Mouse (Mus musculus) heart, postnatal 25 days (tissue): Measurements from ENCODE around the gene Fstl1. TPM values are rescaled to one million over a fixed set of nuclear protein-coding genes. Genes with fewer than 3 reads are reported as not detected.

Experiments used
- DNase-seq: peaks from one replicate; pipeline ENCODE4 v3.0.0; 2022; ENCODE audit warnings: low spot score
- intact Hi-C: fragments of 180-260 bp; cut with DNase I; formaldehyde crosslinking; loops from one replicate; pipeline ENCODE4 v1.15.1; 2025
- total RNA-seq, 2 experiments: library from RNA; stranded (reverse); gene quantifications; 2 replicates each; pipeline ENCODE4 v1.2.3; 2021

The Fstl1 gene
- total RNA-seq, 2 experiments from 2014 or later, result 107 to 122 TPM

DNA sequence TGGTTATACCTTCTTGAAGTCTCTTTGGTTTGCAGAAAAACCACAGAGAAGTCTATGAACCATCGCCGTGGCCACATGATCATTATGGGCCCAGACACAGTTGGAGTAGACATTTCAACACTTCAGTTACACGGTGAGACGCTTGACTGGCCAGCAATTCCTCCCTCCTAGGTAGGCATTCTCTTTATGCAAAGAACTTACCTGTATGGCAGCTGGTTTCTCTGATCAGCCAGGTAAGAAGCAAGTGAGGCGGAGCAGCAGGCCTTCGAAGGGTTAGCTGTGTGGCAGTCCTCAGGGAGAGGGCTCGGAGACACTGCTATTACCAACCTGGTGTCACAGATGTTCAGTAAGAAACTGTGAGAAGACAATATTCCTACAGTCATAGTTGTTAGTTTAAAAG is 83.5 kb downstream of the Fstl1 start:
- intact Hi-C loops, result no loop called here
- no peak for DNase-seq

DNA sequence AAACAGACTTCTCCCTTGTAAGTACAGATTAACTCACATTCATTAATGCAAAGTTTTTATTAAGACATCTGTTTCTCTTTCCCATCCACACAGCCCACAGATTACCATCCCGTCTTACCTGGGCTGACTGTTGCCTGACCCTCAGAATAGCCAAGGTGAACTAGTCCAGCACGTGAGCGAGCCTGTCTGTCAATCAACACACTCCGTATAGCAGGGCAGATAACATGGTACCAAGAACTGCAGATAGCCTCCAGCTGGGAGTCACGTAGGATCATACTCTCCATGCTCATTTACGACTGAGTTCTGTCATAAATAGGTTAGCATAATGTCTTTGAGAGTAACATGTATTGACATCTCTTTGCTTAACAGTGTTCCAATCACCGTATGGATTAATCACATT is 84.4 kb downstream of the Fstl1 start, which contains the start of gene Gm36028:
Gene Gm36028 (minus strand): TSS at position 118 of the 400 bp plus-strand sequence.
- intact Hi-C loops, result no loop called here
- DNase-seq, result no peak

DNA sequence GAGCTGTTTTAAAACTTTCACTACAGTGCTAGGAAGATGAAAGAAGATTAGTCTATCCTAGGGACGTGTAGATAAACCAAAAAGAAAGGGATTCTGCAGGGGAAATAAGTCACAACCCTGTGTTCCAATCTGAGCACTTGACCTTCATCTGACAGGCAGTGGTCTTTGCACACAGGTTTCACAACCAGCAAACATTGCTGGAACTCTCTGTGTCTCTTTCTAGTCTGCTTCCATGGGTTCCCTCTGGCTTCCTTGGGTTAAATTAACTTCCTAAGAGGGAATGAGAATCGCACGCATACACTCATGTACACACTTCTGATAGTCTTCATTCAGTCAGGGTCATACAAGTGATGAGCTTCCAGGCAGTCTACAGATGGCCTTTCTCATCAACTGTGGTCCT is 87.2 kb downstream of the Fstl1 start:
- DNase-seq, result no peak
- intact Hi-C loops, result no loop called here

DNA sequence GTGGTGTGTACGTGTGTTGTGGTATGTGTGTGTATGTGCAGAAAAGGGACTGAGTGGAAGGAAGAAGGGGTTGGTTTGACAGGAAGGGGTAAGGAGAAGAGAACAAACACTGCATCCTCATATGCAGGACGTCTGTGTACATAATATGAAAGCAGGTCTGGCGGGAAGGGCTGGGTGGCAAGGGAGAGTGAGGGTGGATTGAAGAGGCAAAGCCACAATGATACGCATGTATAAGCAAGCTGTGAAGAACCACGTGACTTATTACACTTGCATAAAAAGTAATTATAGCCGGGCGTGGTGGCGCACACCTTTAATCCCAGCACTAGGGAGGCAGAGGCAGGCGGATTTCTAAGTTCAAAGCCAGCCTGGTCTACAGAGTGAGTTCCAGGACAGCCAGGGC is 89.2 kb downstream of the Fstl1 start:
- no peak for DNase-seq
- intact Hi-C loops, result loop anchor here (5.0 kb wide), 1 partner anchor 226 kb away; no protein-coding TSS in a partner anchor

DNA sequence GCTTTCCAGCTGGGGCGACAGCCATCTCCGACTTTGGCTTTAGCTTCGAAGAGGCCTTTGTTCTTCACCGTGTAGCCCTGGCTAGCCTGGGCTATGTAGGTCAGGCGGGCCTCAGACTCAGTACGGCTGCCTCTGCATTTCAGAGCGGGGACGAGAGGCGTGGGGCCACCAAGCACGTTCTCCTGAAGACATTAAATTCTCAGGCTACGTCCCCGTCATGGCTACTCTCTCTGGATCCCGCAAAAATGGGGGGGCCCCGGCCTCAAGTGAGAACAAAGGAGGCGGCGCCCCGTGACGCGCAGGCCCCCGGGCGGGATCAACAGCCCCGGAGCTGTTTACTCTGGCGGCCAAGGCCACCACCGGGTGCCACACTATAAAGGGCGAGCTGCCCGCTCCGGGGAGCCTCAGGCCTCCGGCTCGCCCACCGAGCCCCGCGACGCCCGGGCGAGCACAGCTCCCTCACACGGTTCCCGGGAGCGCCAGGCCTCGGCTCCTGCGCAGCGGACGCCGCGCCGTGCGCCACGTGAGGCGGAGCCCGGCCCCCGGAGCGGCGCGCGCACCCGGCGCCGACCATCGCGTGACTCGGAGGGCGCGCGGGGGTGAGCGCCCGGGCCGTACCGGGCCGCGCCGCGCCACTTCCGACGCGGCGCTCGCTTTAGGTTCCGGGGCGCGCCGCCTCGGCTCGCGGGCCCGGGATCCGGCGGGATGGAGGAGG is 91.3 kb downstream of the Fstl1 start, which contains the start of gene Lrrc58:
Gene Lrrc58 (plus strand): TSS at position 599 of the 715 bp plus-strand sequence.
- intact Hi-C loops, result loop anchor here (1.0 to 5.0 kb wide), 2 partner anchors 18 to 224 kb away; no protein-coding TSS in a partner anchor
- peak; percentile 82 for DNase-seq

DNA sequence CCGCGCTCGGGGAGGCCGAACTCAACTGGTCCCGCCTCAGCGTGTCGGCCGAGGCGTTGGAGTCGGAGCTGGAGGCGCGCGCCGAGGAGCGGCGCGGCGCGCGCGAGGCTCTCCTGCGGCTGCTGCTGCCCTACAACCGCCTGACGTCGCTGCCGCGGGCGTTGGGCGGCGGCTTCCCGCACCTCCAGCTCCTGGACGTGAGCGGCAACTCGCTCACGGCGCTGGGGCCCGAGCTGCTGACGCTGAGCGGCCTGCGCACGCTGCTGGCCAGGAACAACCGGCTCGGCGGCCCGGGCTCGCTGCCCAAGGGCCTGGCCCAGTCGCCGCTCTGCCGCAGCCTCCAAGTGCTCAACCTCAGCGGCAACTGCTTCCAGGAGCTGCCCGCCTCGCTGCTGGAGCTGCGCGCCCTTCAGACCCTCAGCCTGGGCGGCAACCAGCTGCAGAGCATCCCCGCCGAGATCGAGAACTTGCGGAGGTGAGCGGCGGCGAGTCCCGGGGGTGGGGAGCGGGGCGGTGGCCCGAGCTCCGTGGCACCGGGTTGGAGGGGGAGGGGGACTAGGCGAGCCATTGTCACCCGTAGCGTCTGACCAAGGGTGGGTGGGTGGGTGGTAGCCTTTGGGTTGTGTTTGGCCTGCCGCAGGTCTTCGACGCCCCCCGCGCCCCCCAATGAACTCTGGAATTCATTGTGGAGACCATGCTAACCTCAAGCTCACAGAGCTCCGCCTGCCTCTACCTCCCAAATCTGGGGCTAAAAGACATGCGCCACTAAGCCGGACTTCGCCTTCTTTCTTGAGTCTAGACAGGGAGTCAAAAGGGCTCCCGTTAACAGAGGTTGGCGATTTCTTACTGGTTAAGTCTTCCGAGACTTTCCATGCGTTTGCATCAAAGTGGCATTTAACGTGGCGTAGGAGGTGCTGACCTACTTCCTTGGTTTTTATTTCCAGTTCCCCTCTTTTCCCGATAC is 92.1 kb downstream of the Fstl1 start:
- intact Hi-C loops, result loop anchor here (1.0 to 5.0 kb wide), 2 partner anchors 18 to 224 kb away; no protein-coding TSS in a partner anchor
- no peak for DNase-seq

DNA sequence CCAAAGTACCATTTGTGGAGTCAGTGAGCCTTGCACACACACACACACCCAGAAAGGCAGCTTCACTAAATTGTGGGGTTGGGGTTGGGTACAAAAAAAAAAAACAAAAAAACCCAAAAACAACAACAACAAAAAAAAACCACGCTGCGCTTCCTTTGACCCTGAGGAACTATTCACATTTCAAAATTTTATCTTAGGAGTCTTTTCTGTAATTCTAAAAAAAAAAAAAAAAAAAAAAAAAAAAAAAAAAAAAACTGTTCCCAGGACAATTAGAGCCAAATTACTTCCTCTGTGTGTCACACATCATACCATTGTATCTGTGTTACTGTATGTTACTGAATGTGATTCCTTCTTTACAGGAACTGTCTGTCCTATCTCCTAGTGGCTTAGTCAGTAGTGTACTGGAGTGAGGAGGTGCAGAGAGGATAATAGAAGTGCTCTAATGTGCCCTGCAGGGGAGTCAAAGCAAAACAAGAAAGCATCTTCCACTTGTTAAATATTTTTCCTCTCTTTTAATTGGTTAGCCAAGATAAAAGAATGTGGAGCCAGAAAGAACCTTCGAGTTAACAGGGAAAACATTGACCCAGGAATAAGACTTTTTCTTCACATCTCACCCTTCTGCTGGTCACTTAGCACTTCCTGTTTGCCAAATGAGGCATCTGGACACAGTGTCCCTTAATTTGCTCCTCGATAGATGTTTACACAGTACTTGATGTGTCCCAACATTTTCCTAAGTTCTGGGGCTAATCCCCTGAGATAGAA is 93.0 kb downstream of the Fstl1 start:
- intact Hi-C loops, result loop anchor here (5.0 kb wide), 2 partner anchors 52 to 223 kb away; no protein-coding TSS in a partner anchor
- no peak for DNase-seq

DNA sequence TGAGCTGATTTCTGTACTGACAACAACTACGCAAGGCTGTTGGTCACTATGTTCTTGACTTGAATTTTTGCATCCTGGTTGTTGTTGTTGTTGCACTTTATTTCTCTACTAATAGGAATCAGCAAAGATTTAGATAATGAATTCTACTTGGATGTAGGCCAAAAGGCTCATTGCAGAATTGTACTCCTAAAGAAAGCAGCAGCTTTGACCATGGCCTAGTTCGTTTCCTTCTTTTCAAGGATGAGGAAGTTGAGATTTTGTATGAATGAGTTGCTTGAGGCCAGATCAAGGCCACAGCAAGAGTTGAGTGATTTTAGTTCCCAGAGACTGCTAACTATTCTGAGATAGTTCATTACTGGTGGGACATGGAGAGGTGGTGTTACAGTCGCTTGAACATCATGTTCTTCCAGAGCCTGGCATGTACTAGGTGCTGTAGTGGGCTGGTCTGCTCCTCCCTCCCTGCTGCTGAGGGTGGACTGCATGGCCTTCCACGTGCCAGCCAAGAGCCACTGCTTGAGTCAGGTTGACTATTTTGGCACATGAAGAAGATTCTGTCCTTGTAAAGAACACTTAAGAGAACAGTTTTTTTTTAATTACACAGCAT is 94.5 kb downstream of the Fstl1 start:
- no peak for DNase-seq
- intact Hi-C loops, result loop anchor here (5.0 kb wide), 1 partner anchor 54 kb away; no protein-coding TSS in a partner anchor

DNA sequence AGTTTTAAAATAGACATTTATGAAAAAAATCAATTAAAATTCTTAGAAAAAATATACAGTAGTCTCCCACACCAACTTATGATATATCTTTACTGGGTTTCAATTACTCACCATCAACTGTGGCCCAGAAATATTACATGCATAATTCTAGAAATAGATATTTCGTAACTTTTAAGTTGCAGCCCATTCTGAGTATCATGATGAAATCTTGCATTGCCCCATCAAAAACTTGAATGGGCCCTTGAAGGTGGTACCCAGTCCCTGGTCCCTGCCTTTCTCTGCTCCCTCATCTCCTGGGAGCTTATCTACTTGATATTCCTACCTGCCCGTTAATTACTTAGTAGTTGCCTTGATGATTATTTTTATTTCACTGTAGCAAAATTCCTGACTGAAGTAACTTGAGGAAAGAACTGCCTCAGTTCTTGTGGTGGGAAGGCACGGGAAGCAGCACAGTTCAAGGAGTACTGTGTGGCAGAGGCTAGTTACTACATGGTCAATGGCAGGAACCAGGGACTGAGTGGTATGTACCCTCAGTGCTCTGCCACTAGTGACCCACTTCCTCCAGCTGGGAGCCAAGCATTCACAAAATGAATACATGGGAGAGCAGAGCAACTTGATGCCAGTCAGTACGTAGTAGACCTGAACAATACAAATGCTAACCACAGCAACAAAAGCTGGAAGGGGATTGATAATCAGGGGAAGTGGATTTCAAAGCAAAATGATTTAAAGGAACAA is 98.0 kb downstream of the Fstl1 start:
- intact Hi-C loops, result loop anchor here (5.0 kb wide), 1 partner anchor 57 kb away; no protein-coding TSS in a partner anchor
- DNase-seq, result no peak

DNA sequence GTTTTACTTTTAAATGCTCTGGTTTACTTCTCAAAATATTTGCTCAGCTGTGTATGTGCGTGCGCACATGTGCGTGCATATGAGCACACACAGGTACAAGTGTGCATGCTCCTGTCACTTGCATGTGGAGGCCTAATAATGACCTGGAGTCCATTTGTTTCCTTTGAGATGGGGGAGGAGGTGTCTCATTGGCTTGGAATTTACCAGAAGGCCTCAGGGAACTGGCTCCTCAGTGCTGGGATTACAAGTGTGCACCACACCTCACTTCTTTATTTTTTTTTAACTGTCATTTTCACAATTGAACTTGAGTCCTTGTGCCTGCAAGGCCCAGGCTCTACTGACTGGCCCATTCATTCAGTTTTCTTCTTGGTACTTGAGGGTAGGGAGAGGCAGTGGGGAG is 100.7 kb downstream of the Fstl1 start:
- no peak for DNase-seq
- intact Hi-C loops, result loop anchor here (2.0 kb wide), 1 partner anchor 13 kb away; no protein-coding TSS in a partner anchor

DNA sequence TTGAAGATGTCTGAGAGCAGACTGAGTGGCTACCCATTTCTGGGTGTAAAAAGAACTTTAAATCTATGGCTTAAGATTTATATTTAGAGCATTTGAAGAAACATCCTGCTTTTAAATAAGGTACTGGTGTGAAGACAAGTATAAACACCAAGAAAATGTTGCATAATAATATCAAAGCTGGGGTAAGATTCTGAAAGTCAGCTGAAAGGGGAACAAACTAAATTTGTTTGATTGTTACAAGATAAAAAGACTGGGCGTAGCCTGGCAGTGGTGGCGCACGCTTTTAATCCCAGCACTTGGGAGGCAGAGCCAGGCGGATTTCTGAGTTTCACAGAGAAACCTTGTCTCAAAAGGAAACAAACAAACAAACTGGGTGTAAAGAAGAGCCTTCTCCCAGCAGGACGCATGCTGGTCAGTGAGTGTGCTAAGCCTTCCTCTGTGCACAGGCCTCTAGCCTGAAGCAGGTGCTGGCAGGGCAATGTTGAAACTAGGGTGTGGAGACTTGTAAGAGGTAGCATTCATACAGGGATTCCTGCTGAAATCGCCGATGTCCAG is 102.4 kb downstream of the Fstl1 start:
- intact Hi-C loops, result no loop called here
- no peak for DNase-seq

DNA sequence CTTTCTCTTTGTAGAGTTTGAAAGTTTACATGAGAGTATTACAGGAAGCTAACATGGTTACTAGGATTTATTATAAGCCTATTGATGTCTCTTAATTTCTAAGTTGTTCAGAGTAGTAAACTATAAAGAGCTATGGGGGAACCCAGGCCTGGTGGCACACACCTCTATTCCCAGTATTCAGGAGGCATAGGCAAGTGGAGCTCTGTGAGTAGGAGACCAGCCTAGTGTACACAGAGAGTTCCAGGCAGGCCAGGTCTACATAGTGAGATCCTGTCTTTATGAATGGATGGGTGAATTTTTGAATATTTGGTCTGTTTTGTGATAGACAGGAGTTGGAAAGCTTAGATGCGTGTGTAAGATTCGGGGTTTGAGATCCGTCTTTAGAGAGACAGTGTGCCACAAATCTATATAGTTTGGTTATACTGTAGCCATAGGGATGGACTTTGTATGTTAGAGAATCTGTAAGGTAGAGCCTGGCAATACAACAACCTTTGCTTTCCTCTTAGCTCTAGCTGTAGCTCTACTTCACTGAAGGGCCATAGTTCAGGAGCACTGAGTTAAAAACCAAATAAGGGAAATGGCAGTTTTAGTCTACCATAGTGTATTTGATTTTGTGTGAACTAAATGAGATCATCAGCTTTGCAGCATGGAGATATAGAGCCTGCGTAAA is 103.2 kb downstream of the Fstl1 start:
- intact Hi-C loops, result no loop called here
- no peak for DNase-seq

DNA sequence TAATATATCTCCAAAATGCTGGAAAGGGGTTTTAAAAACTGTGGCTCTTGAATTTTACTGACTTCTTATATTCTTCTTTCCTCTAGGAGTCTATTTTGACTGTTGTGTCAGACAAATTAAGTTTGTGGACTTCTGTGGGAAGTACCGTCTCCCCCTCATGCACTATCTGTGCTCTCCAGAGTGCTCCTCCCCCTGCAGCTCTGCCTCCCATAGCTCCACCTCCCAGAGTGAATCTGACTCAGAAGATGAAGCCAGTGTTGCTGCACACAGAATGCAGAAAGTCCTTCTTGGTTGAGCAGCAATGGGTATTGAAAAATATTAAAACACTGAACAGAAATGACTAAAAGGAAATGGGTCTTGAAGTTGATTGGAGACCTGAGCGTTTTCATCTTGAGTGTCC is 104.5 kb downstream of the Fstl1 start:
- intact Hi-C loops, result no loop called here
- DNase-seq, result no peak

Other genes starting within 250 kb of the Fstl1 start
- 1 to 10 TPM; 6.4 to 6.5 TPM for gene Gtf2e1, start 237.1 kb upstream of the Fstl1 start, total RNA-seq
- gene Rabl3, start 237.0 kb upstream of the Fstl1 start, total RNA-seq, result 1 to 10 TPM; 5.8 to 6.0 TPM
- gene Hgd, start 196.7 kb upstream of the Fstl1 start, total RNA-seq, result not detected
- 100 to 1,000 TPM; 168 to 170 TPM for gene Ndufb4, start 122.4 kb upstream of the Fstl1 start, total RNA-seq
- under 1 TPM; 0.44 to 0.53 TPM for gene Gm36028, start 84.3 kb downstream of the Fstl1 start, total RNA-seq
- 10 to 100 TPM; 64.0 to 70.1 TPM for gene Lrrc58, start 91.5 kb downstream of the Fstl1 start, total RNA-seq
- not detected for gene Gpr156, start 139.6 kb downstream of the Fstl1 start, total RNA-seq